Mouse (Mus musculus) G1E (cell line): ENCODE measurements around the gene Zc3h7a. TPM values are rescaled to one million over a fixed set of nuclear protein-coding genes. Genes with fewer than 3 reads are reported as not detected.
"Not testable (repeated sequence)": the region's sequence is repeated elsewhere in the genome, so short reads cannot be mapped to it uniquely, and the experiment has no call there.

Experiments used
- ATAC-seq: 2 replicates; pipeline ENCODE4 v1.8.0; 2016; ENCODE audit warnings: mild to moderate bottlenecking; ENCODE audit not compliant: insufficient number of reproducible peaks, poor library complexity, low FRiP score, severe bottlenecking; ENCODE audit errors: extremely low read depth
- DNase-seq: peaks from one replicate; pipeline ENCODE4 v3.0.0; 2012; ENCODE audit warnings: low spot score
- H3K27me3 ChIP-seq: 2 replicates; pipeline ENCODE4 v1.6.1; 2012; ENCODE audit warnings: mild to moderate bottlenecking, low read length, inconsistent platforms; ENCODE audit not compliant: insufficient read depth
- H3K36me3 ChIP-seq: replicated peaks from 2 replicates; pipeline ENCODE3; 2012; ENCODE audit warnings: mild to moderate bottlenecking, inconsistent platforms
- H3K4me1 ChIP-seq: 2 replicates; pipeline ENCODE4 v1.6.1; 2012; ENCODE audit warnings: low read depth, low read length, inconsistent platforms, mixed read lengths; ENCODE audit not compliant: insufficient read depth
- H3K4me3 ChIP-seq: 2 replicates; pipeline ENCODE4 v1.5.1; 2012; ENCODE audit warnings: low read depth, mild to moderate bottlenecking, inconsistent platforms, low read length, moderate library complexity, mixed read lengths
- H3K9me3 ChIP-seq: replicated peaks from 2 replicates; pipeline ENCODE4 v1.6.1; 2012; ENCODE audit warnings: inconsistent platforms
- CTCF ChIP-seq: IDR thresholded peaks from 2 replicates; pipeline ENCODE4 v1.5.1; 2012; ENCODE audit warnings: low read depth, low read length, inconsistent platforms, mixed read lengths
- GATA1 ChIP-seq: IDR thresholded peaks from 2 replicates; pipeline ENCODE4 v1.6.1; 2012; ENCODE audit warnings: borderline replicate concordance, low read length, inconsistent platforms, mixed read lengths
- GATA2 ChIP-seq: IDR thresholded peaks from 2 replicates; pipeline ENCODE4 v1.6.1; 2012; ENCODE audit warnings: low read depth, low read length, inconsistent platforms, borderline replicate concordance
- POLR2AphosphoS5 ChIP-seq: IDR thresholded peaks from 2 replicates; pipeline ENCODE4 v1.6.1; 2012; ENCODE audit warnings: low read depth, low read length, inconsistent platforms; ENCODE audit not compliant: insufficient replicate concordance
- TAL1 ChIP-seq: conservative IDR thresholded peaks from 2 replicates; pipeline ENCODE4 v1.6.1; 2012; ENCODE audit warnings: low read depth, low read length, inconsistent platforms, mixed read lengths
- polyA plus RNA-seq: library from polyadenylated mRNA; stranded (reverse); fragments of >175 nt; gene quantifications from 2 replicates; pipeline ENCODE4 v1.2.3, GENCODE M21; 2012
- total RNA-seq, 2 experiments: library from RNA; stranded (forward) in 1 of 2; stranded (reverse) in 1 of 2; fragments of 200-1000 nt in 1 of 2; fragments of >200 nt in 1 of 2; fragmentation: Nextera tagmentation in 1 of 2; gene quantifications; 2 replicates each; pipeline ENCODE4 v1.2.3; 2014 to 2017

Gene Zc3h7a
- total and polyA plus RNA-seq, 3 experiments: 12.0 to 270 (median 262) TPM

DNA sequence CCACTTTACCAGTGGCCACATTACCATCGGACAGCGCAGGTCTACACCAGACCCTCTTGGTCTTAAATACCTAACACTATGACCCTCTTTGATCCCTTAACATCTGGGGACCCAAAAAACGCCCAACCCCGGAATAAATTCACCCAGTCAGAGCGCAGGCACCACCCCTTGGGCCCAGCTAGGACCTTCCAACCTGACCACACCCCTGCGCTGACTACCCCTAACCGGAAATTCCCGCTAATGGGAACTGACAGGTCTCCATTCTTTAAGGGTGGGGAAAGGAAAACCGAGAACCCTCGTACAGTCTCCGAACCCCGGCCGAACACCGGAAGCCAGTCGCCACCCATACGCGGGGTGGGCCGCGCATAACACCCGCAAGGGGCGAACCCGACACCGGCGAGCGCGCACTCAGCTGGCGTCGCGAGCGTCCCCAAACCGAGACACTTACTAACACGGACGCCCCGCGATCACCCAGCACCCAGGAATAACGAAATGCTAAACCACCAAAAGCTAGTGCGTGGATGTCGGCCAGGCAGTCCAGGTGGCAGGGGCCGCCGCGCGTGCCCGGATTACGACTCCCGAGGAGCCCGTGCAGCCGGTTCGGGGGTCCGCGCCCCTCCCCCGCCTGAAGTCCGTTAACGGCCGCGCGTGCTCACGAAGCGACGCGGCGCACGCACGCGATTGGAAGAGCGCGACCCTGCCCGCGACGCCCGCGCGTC, 545 bp downstream of the Zc3h7a start:
- Histone ChIP-seq H3K36me3 (peaks cover 32% of the 10 kb centered on the region), H3K27me3 (peaks cover 3% of the 10 kb centered on the region; the same call in 1 of the 2 replicates), H3K4me1 (peaks cover 49% of the 10 kb centered on the region), H3K9me3 (peaks cover 6% of the 10 kb centered on the region), H3K4me3 (peak overlapping the region; percentile 97)
- ATAC-seq (peak; percentile 61), DNase-seq (peak; percentile 47)
- TF ChIP-seq GATA2 (no peak), POLR2AphosphoS5 (no peak), TAL1 (no peak), CTCF (no peak), GATA1 (no peak)

DNA sequence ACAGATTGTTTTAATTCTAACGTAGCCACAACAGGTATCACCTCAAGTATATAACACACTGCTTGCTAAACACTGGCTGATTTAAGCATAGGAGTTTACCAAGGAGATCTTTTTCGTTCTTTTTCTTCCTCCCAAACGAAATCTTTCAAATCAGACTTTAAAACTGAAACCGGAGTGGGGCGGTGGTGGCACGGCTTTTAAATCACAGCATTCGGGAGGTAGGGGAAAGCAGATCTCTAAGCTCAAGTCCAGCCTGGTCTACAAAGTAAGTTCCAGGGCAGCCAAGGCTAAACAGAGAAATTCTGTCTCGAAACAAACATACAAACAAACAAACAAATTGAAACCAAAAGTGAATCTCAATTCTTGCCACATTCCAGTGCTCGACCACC, 1.1 kb downstream of the Zc3h7a start:
- peaks cover 1% of the 10 kb centered on the region; the same call in 1 of the 2 replicates for H3K27me3 ChIP-seq
- peaks cover 37% of the 10 kb centered on the region for H3K36me3 ChIP-seq
- ATAC-seq (no peak), DNase-seq (no peak)
- peaks cover 6% of the 10 kb centered on the region for H3K9me3 ChIP-seq
- H3K4me3 ChIP-seq: peak overlapping the region; percentile 97
- peaks cover 51% of the 10 kb centered on the region for H3K4me1 ChIP-seq
- no peak for TF ChIP-seq CTCF
- no peak for TF ChIP-seq TAL1
- TF ChIP-seq GATA2: no peak
- no peak for TF ChIP-seq POLR2AphosphoS5
- TF ChIP-seq GATA1: no peak

DNA sequence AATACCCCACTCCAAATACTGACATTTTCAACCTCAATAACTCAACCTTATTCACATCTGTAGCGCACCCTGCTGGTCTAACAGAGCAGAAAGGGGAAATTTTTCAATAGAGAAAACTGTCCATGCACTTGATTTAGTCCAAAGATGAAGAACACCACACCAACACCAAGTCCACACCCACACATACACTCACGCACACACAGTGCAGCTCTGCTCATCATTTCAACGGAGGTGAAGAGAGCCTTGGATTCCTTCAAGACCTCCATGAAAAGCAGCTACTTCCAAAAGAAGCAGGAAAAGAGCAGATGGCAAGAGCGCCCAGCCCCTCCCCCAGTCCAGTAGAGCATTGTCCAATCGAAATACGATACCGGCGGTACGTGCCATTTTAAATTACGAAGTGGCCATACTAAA, 1.5 kb downstream of the Zc3h7a start:
- Histone ChIP-seq H3K4me3 (peak overlapping the region; percentile 97), H3K4me1 (peaks cover 51% of the 10 kb centered on the region), H3K27me3 (no peaks in the 10 kb centered on the region), H3K9me3 (peaks cover 5% of the 10 kb centered on the region), H3K36me3 (peaks cover 38% of the 10 kb centered on the region)
- DNase-seq (peak; percentile 22), ATAC-seq (no peak)
- TF ChIP-seq GATA2 (no peak), CTCF (peak; percentile 32; the same call in 1 of the 2 replicates)

DNA sequence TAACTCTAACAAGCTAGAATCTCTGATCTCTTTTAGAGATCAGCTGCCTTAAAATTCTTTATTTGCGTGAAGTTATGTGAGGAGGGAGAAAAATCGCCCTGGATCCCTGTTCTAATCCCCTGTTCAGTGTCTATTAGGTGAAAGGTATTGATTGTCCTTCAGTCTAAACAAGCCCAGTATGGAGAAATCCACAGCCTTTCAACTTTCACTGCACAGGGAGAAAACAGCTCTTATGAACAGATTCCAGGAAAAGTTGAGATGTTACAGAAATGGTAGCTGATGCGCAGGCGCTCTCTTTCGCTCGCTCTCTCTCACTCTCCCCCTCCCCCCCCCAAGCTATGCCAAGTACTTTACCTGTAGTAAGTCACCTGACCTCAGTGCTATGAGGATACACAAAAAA, 4.5 kb downstream of the Zc3h7a start:
- TF ChIP-seq GATA1 (no peak), GATA2 (no peak), POLR2AphosphoS5 (no peak), TAL1 (no peak), CTCF (no peak)
- Histone ChIP-seq H3K36me3 (peaks cover 53% of the 10 kb centered on the region), H3K27me3 (no peaks in the 10 kb centered on the region), H3K4me1 (peaks cover 47% of the 10 kb centered on the region), H3K9me3 (no peaks in the 10 kb centered on the region), H3K4me3 (no peak overlapping the region)
- no peak for ATAC-seq
- no peak for DNase-seq

DNA sequence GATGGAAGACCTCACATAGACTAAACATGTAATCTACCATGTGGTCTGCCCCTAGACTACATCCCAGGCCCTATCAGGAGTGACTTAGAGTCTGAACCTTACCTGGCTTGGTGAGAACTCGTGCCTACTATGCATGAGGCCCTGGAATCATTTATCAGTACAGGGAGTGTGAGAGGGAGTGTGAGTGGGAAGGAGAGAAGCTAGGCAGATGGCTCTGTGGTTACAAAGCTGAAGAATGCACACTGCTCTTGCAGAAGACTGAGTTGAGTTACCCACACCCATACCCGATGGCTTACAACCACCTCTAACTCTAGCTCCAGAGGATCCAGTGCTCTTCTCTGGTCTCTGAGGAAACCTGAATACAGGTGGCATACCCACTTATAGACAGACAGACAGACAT, 9.8 kb downstream of the Zc3h7a start:
- Histone ChIP-seq H3K4me1 (peaks cover 27% of the 10 kb centered on the region), H3K36me3 (peaks cover 68% of the 10 kb centered on the region), H3K9me3 (no peaks in the 10 kb centered on the region), H3K4me3 (no peak overlapping the region), H3K27me3 (no peaks in the 10 kb centered on the region)
- ATAC-seq (no peak), DNase-seq (no peak)
- no peak for TF ChIP-seq GATA1
- TF ChIP-seq CTCF: no peak

DNA sequence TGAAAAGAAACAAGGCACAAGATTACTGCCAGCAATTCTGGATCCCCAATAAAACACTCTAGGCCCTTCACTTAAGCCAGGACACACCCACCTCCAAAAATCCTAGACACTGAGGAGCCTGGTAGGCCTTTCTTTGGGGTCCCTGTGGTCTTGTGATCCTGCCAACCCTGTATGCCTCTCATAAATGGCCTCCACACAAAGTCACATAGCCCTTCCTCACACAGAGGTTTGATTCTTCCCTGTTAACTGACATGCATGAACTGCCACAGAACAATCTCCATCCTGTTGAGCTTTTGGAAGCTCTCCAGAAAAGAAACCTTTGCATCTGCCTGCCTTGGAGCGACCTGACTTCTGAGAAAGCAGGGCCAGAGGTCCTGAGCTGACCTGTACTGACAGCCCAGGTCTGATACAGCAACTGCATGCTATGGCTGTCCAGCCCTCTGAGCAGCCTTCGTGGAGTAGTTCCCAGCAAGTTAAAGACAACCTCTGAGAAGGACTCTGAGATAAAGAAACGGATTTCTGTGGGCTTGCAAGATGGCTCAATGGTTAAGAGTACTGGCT, 11.4 kb downstream of the Zc3h7a start:
- H3K4me1 ChIP-seq: peaks cover 18% of the 10 kb centered on the region
- peaks cover 67% of the 10 kb centered on the region for H3K36me3 ChIP-seq
- H3K9me3 ChIP-seq: no peaks in the 10 kb centered on the region
- DNase-seq: no peak
- ATAC-seq: no peak
- TF ChIP-seq CTCF: no peak
- TF ChIP-seq GATA1: no peak
- no peak for TF ChIP-seq GATA2
- TF ChIP-seq POLR2AphosphoS5: no peak
- TF ChIP-seq TAL1: no peak
- H3K4me3 ChIP-seq: no peak overlapping the region
- H3K27me3 ChIP-seq: no peaks in the 10 kb centered on the region

DNA sequence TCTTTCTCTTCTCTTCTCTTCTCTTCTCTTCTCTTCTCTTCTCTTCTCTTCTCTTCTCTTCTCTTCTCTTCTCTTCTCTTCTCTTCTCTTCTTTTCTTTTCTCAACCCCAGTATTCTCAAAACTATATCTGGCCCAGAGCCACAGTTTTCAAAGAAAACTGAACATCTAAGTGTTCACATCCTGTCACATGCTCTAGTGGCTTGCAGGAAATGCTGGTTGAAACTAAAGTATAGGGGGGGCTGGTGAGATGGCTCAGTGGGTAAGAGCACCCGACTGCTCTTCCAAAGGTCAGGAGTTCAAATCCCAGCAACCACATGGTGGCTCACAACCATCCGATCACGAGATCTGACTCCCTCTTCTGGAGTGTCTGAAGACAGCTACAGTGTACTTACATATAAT, 18.5 kb downstream of the Zc3h7a start:
- H3K36me3 ChIP-seq: peaks cover 90% of the 10 kb centered on the region
- H3K9me3 ChIP-seq, DNase-seq, H3K4me3 ChIP-seq, H3K4me1 ChIP-seq, ATAC-seq, H3K27me3 ChIP-seq: not testable (repeated sequence)
